Mouse (Mus musculus): ENCODE data around the gene Map2. TPM values are rescaled to one million over a fixed set of nuclear protein-coding genes. Genes with fewer than 3 reads are reported as not detected.

Gene Map2
- polyA plus RNA-seq, 1 experiment from 2014 or later = 3.8 TPM

- Histone ChIP-seq H3K9ac (ENCODE audit: low read length) (no peak overlapping the region), H3K4me3 (ENCODE audit: low read depth, low read length) (no peak overlapping the region), H3K27me3 (ENCODE audit: control insufficient read depth, insufficient read depth, low read length) (no peaks in the 10 kb centered on the region), H3K9me3 (ENCODE audit: control insufficient read depth, low read length) (no peaks in the 10 kb centered on the region), H3K27ac (replicated peaks) (no peak overlapping the region), H3K36me3 (ENCODE audit: control insufficient read depth, insufficient read depth, low read length) (no peaks in the 10 kb centered on the region), H3K4me2 (replicated peaks; ENCODE audit: low read depth) (no peak overlapping the region), H3K4me1 (replicated peaks; ENCODE audit: control insufficient read depth, insufficient read depth) (no peaks in the 10 kb centered on the region)
- WGBS = 76% methylated on average over 7 of the region's 7 CpGs
- TF ChIP-seq EP300 (optimal IDR thresholded peaks at IDR 0.05) (no peak), CTCF (IDR thresholded peaks at IDR 0.05; ENCODE audit: low read depth) (no peak)
- no peak for DNase-seq (ENCODE audit: low spot score)
- ATAC-seq (ENCODE audit: low FRiP score, low TSS enrichment) = no peak
Measured at GRCm38 (mm10) chr1:66369486-66369885, 194.4 kb downstream of the Map2 start.

GRCm38 (mm10) chr1:66371371-66371770, 196.3 kb downstream of the Map2 start:
- no peaks in the 10 kb centered on the region for H3K4me1 ChIP-seq (replicated peaks; ENCODE audit: control insufficient read depth, insufficient read depth)
- no peak for DNase-seq (ENCODE audit: low spot score)
- no peaks in the 10 kb centered on the region for H3K36me3 ChIP-seq (ENCODE audit: control insufficient read depth, insufficient read depth, low read length)
- H3K27me3 ChIP-seq (ENCODE audit: control insufficient read depth, insufficient read depth, low read length) = no peaks in the 10 kb centered on the region
- TF ChIP-seq CTCF (IDR thresholded peaks at IDR 0.05; ENCODE audit: low read depth) (no peak), EP300 (optimal IDR thresholded peaks at IDR 0.05) (no peak)
- no peak overlapping the region for H3K4me2 ChIP-seq (replicated peaks; ENCODE audit: low read depth)
- H3K9me3 ChIP-seq (ENCODE audit: control insufficient read depth, low read length) = no peaks in the 10 kb centered on the region
- no peak overlapping the region for H3K27ac ChIP-seq (replicated peaks)
- WGBS = 80% methylated on average over 2 of the region's 2 CpGs
- no peak for ATAC-seq (ENCODE audit: low FRiP score, low TSS enrichment)
- no peak overlapping the region for H3K9ac ChIP-seq (ENCODE audit: low read length)
- H3K4me3 ChIP-seq (ENCODE audit: low read depth, low read length) = no peak overlapping the region

- DNase-seq (ENCODE audit: low spot score) (no peak), ATAC-seq (ENCODE audit: low FRiP score, low TSS enrichment) (no peak)
- Histone ChIP-seq H3K4me3 (ENCODE audit: low read depth, low read length) (no peak overlapping the region), H3K36me3 (ENCODE audit: control insufficient read depth, insufficient read depth, low read length) (no peaks in the 10 kb centered on the region), H3K4me1 (replicated peaks; ENCODE audit: control insufficient read depth, insufficient read depth) (no peaks in the 10 kb centered on the region), H3K9me3 (ENCODE audit: control insufficient read depth, low read length) (no peaks in the 10 kb centered on the region), H3K27ac (replicated peaks) (no peak overlapping the region), H3K27me3 (ENCODE audit: control insufficient read depth, insufficient read depth, low read length) (no peaks in the 10 kb centered on the region), H3K9ac (ENCODE audit: low read length) (no peak overlapping the region), H3K4me2 (replicated peaks; ENCODE audit: low read depth) (no peak overlapping the region)
- 89% methylated on average over 4 of the region's 4 CpGs for WGBS
- TF ChIP-seq CTCF (IDR thresholded peaks at IDR 0.05; ENCODE audit: low read depth) (no peak), EP300 (optimal IDR thresholded peaks at IDR 0.05) (no peak)
Measured at GRCm38 (mm10) chr1:66386321-66386720, 211.2 kb downstream of the Map2 start.

GRCm38 (mm10) chr1:66386751-66387452, 211.8 kb downstream of the Map2 start:
- TF ChIP-seq EP300 (optimal IDR thresholded peaks at IDR 0.05) (no peak), CTCF (IDR thresholded peaks at IDR 0.05; ENCODE audit: low read depth) (no peak)
- H3K36me3 ChIP-seq (ENCODE audit: control insufficient read depth, insufficient read depth, low read length) = no peaks in the 10 kb centered on the region
- H3K9me3 ChIP-seq (ENCODE audit: control insufficient read depth, low read length) = no peaks in the 10 kb centered on the region
- no peak for ATAC-seq (ENCODE audit: low FRiP score, low TSS enrichment)
- no peak overlapping the region for H3K4me3 ChIP-seq (ENCODE audit: low read depth, low read length)
- no peaks in the 10 kb centered on the region for H3K4me1 ChIP-seq (replicated peaks; ENCODE audit: control insufficient read depth, insufficient read depth)
- H3K4me2 ChIP-seq (replicated peaks; ENCODE audit: low read depth) = no peak overlapping the region
- H3K9ac ChIP-seq (ENCODE audit: low read length) = no peak overlapping the region
- H3K27me3 ChIP-seq (ENCODE audit: control insufficient read depth, insufficient read depth, low read length) = no peaks in the 10 kb centered on the region
- no peak for DNase-seq (ENCODE audit: low spot score)
- 82% methylated on average over 10 of the region's 10 CpGs for WGBS
- no peak overlapping the region for H3K27ac ChIP-seq (replicated peaks)

GRCm38 (mm10) chr1:66388561-66388960, 213.5 kb downstream of the Map2 start:
- Histone ChIP-seq H3K4me1 (replicated peaks; ENCODE audit: control insufficient read depth, insufficient read depth) (no peaks in the 10 kb centered on the region), H3K36me3 (ENCODE audit: control insufficient read depth, insufficient read depth, low read length) (no peaks in the 10 kb centered on the region), H3K9me3 (ENCODE audit: control insufficient read depth, low read length) (no peaks in the 10 kb centered on the region), H3K4me2 (replicated peaks; ENCODE audit: low read depth) (no peak overlapping the region), H3K4me3 (ENCODE audit: low read depth, low read length) (no peak overlapping the region), H3K27me3 (ENCODE audit: control insufficient read depth, insufficient read depth, low read length) (no peaks in the 10 kb centered on the region), H3K9ac (ENCODE audit: low read length) (no peak overlapping the region), H3K27ac (replicated peaks) (no peak overlapping the region)
- WGBS = 75% methylated on average over 8 of the region's 8 CpGs
- ATAC-seq (ENCODE audit: low FRiP score, low TSS enrichment) = no peak
- TF ChIP-seq CTCF (IDR thresholded peaks at IDR 0.05; ENCODE audit: low read depth) = no peak
- TF ChIP-seq EP300 (optimal IDR thresholded peaks at IDR 0.05) = no peak
- no peak for DNase-seq (ENCODE audit: low spot score)

GRCm38 (mm10) chr1:66394944-66395637, 220.0 kb downstream of the Map2 start:
- ATAC-seq (ENCODE audit: low FRiP score, low TSS enrichment) (no peak), DNase-seq (ENCODE audit: low spot score) (no peak)
- no peak for TF ChIP-seq EP300 (optimal IDR thresholded peaks at IDR 0.05)
- Histone ChIP-seq H3K9me3 (ENCODE audit: control insufficient read depth, low read length) (no peaks in the 10 kb centered on the region), H3K4me3 (ENCODE audit: low read depth, low read length) (no peak overlapping the region), H3K27ac (replicated peaks) (no peak overlapping the region), H3K27me3 (ENCODE audit: control insufficient read depth, insufficient read depth, low read length) (no peaks in the 10 kb centered on the region), H3K36me3 (ENCODE audit: control insufficient read depth, insufficient read depth, low read length) (no peaks in the 10 kb centered on the region), H3K4me1 (replicated peaks; ENCODE audit: control insufficient read depth, insufficient read depth) (no peaks in the 10 kb centered on the region), H3K4me2 (replicated peaks; ENCODE audit: low read depth) (no peak overlapping the region), H3K9ac (ENCODE audit: low read length) (no peak overlapping the region)
- 49% methylated on average over 8 of the region's 8 CpGs for WGBS
